Mouse (Mus musculus): ENCODE measurements around the gene Mapt.

- TF ChIP-seq GATA1 (IDR thresholded peaks at IDR 0.05; ENCODE audit: borderline replicate concordance, low read length) (no peak), FLI1 (IDR thresholded peaks at IDR 0.05; ENCODE audit: low read length) (no peak)
Observed at GRCm38 (mm10) chr11:104218075-104218474, 13.1 kb upstream of the Mapt start.
